Mouse (Mus musculus) heart, postnatal 0 days (tissue): ENCODE results near the gene Myo1d. TPM values are rescaled to one million over a fixed set of nuclear protein-coding genes. Genes with fewer than 3 reads are reported as not detected.

Source experiments
- ATAC-seq: fragments of 200-750 bp; cut with Nextera tagmentation; 2 replicates; pipeline ENCODE4 v1.8.0; 2017; ENCODE audit warnings: low read depth, moderate number of reproducible peaks, moderate library complexity; ENCODE audit not compliant: insufficient read depth
- DNase-seq: peaks from one replicate; pipeline ENCODE4 v3.0.0-alpha.2; 2016; ENCODE audit warnings: low spot score
- H3K27ac ChIP-seq: fragments of 300-500 bp; sonication (generic); 2 replicates; pipeline ENCODE4 v1.5.1; 2014; ENCODE audit warnings: low read depth, mild to moderate bottlenecking
- H3K27me3 ChIP-seq: fragments of 300-500 bp; sonication (generic); 2 replicates; pipeline ENCODE4 v1.6.1; 2014; ENCODE audit warnings: low read length, mixed read lengths; ENCODE audit not compliant: control insufficient read depth, insufficient read depth
- H3K36me3 ChIP-seq: fragments of 300-500 bp; sonication (generic); replicated peaks from 2 replicates; pipeline ENCODE4 v1.6.1; 2014; ENCODE audit warnings: low read length, mixed read lengths; ENCODE audit not compliant: control insufficient read depth, insufficient read depth
- H3K4me1 ChIP-seq: fragments of 300-500 bp; sonication (generic); 2 replicates; pipeline ENCODE4 v1.6.1; 2014; ENCODE audit warnings: antibody characterized with exemption; ENCODE audit not compliant: control insufficient read depth, insufficient read depth
- H3K4me2 ChIP-seq: fragments of 300-500 bp; sonication (generic); 2 replicates; pipeline ENCODE4 v1.6.1; 2014; ENCODE audit warnings: low read depth, mild to moderate bottlenecking, low read length, moderate library complexity
- H3K4me3 ChIP-seq: fragments of 300-500 bp; sonication (generic); 2 replicates; pipeline ENCODE4 v1.5.1; 2014; ENCODE audit warnings: low read depth, low read length
- H3K9ac ChIP-seq: fragments of 300-500 bp; sonication (generic); replicated peaks from 2 replicates; pipeline ENCODE4 v1.6.1; 2014; ENCODE audit warnings: low read depth, low read length, mixed read lengths
- H3K9me3 ChIP-seq: fragments of 300-500 bp; sonication (generic); replicated peaks from 2 replicates; pipeline ENCODE4 v1.6.1; 2016; ENCODE audit warnings: low read length; ENCODE audit not compliant: control insufficient read depth
- CTCF ChIP-seq: IDR thresholded peaks from 2 replicates; pipeline ENCODE4 v1.5.1; 2016; ENCODE audit warnings: antibody characterized with exemption, control low read depth, low read depth
- EP300 ChIP-seq: IDR thresholded peaks from 2 replicates; pipeline ENCODE4 v1.6.1; 2016; ENCODE audit warnings: antibody characterized with exemption, low read depth
- WGBS: fragments of 180-500 bp; shearing (Covaris S2); extraction: QIAGEN DNeasy Blood & Tissue Kit; methylation state at CpG from one replicate; pipeline ENCODE4 v1.1.7; 2014; 5-methylcytosine and 5-hydroxymethylcytosine counted together
- polyA plus RNA-seq: library from polyadenylated mRNA; unstranded; fragments of >200 nt; fragmentation: Nextera tagmentation; extraction: Ambion mirVana; gene quantifications from 2 replicates; pipeline ENCODE4 v1.2.1, GENCODE M21; 2015
- total RNA-seq: library from RNA; depleted of rRNA; stranded (reverse); fragments of >200 nt; gene quantifications from 2 replicates; pipeline ENCODE4 v1.2.3, GENCODE M21; 2014; ENCODE audit warnings: low replicate concordance

Gene Myo1d
- total and polyA plus RNA-seq, 2 experiments from 2014 or later, result 4.5 to 4.6 TPM

GRCm38 (mm10) chr11:80719014-80719413 lies 60.8 kb downstream of the Myo1d start:
- Histone ChIP-seq H3K9me3 (no peaks in the 10 kb centered on the region), H3K36me3 (no peaks in the 10 kb centered on the region), H3K4me1 (no peaks in the 10 kb centered on the region), H3K27me3 (no peaks in the 10 kb centered on the region), H3K4me3 (no peak overlapping the region), H3K27ac (no peak overlapping the region), H3K4me2 (no peak overlapping the region), H3K9ac (no peak overlapping the region)
- DNase-seq (no peak), ATAC-seq (no peak)
- 16% methylated on average over 1 of the region's 1 CpGs for WGBS
- no peak for TF ChIP-seq EP300
- no peak for TF ChIP-seq CTCF

- Histone ChIP-seq H3K9me3 (no peaks in the 10 kb centered on the region), H3K4me2 (no peak overlapping the region), H3K9ac (no peak overlapping the region), H3K4me1 (no peaks in the 10 kb centered on the region), H3K4me3 (no peak overlapping the region), H3K27me3 (no peaks in the 10 kb centered on the region), H3K27ac (no peak overlapping the region), H3K36me3 (no peaks in the 10 kb centered on the region)
- DNase-seq, result no peak
- TF ChIP-seq CTCF (no peak), EP300 (no peak)
- ATAC-seq, result no peak
These were observed 61.8 kb downstream of the Myo1d start for GRCm38 (mm10) chr11:80718036-80718435.

GRCm38 (mm10) chr11:80715115-80715514 lies 64.7 kb downstream of the Myo1d start:
- Histone ChIP-seq H3K4me2 (no peak overlapping the region), H3K36me3 (no peaks in the 10 kb centered on the region), H3K9ac (no peak overlapping the region), H3K4me3 (no peak overlapping the region), H3K27ac (peak overlapping the region; percentile 75), H3K4me1 (no peaks in the 10 kb centered on the region), H3K9me3 (no peaks in the 10 kb centered on the region), H3K27me3 (no peaks in the 10 kb centered on the region)
- 62% methylated on average over 2 of the region's 2 CpGs for WGBS
- ATAC-seq (peak; percentile 49), DNase-seq (peak; percentile 35)
- no peak for TF ChIP-seq CTCF
- TF ChIP-seq EP300, result peak; percentile 77

GRCm38 (mm10) chr11:80713705-80714104 lies 66.1 kb downstream of the Myo1d start:
- no peak for ATAC-seq
- no peak for DNase-seq
- no peaks in the 10 kb centered on the region for H3K9me3 ChIP-seq
- no peak overlapping the region for H3K27ac ChIP-seq
- H3K36me3 ChIP-seq, result no peaks in the 10 kb centered on the region
- no peak overlapping the region for H3K4me3 ChIP-seq
- no peaks in the 10 kb centered on the region for H3K27me3 ChIP-seq
- no peak overlapping the region for H3K9ac ChIP-seq
- TF ChIP-seq CTCF (no peak), EP300 (no peak)
- WGBS, result 59% methylated on average over 1 of the region's 1 CpGs
- no peaks in the 10 kb centered on the region for H3K4me1 ChIP-seq
- no peak overlapping the region for H3K4me2 ChIP-seq

GRCm38 (mm10) chr11:80712201-80712600 lies 67.6 kb downstream of the Myo1d start:
- no peaks in the 10 kb centered on the region for H3K27me3 ChIP-seq
- ATAC-seq, result no peak
- H3K4me1 ChIP-seq, result no peaks in the 10 kb centered on the region
- H3K4me2 ChIP-seq, result no peak overlapping the region
- no peaks in the 10 kb centered on the region for H3K36me3 ChIP-seq
- DNase-seq, result no peak
- peak overlapping the region; percentile 2; the same call in 1 of the 2 replicates for H3K27ac ChIP-seq
- H3K9ac ChIP-seq, result no peak overlapping the region
- no peaks in the 10 kb centered on the region for H3K9me3 ChIP-seq
- TF ChIP-seq EP300 (no peak), CTCF (no peak)
- H3K4me3 ChIP-seq, result no peak overlapping the region
- 72% methylated on average over 3 of the region's 3 CpGs for WGBS

- Histone ChIP-seq H3K9me3 (no peaks in the 10 kb centered on the region), H3K4me2 (no peak overlapping the region), H3K4me3 (no peak overlapping the region), H3K27ac (peak overlapping the region; percentile 62), H3K36me3 (no peaks in the 10 kb centered on the region), H3K27me3 (no peaks in the 10 kb centered on the region), H3K9ac (no peak overlapping the region), H3K4me1 (no peaks in the 10 kb centered on the region)
- TF ChIP-seq EP300, result no peak
- no peak for TF ChIP-seq CTCF
- no peak; the same call in 1 of the 2 replicates for ATAC-seq
- WGBS, result 60% methylated on average over 6 of the region's 6 CpGs
- peak; percentile 46 for DNase-seq
These were observed 68.5 kb downstream of the Myo1d start for GRCm38 (mm10) chr11:80711336-80711735.
